7 mouse cellular contexts compared by ENCODE assay signal in the genomic region with DNA sequence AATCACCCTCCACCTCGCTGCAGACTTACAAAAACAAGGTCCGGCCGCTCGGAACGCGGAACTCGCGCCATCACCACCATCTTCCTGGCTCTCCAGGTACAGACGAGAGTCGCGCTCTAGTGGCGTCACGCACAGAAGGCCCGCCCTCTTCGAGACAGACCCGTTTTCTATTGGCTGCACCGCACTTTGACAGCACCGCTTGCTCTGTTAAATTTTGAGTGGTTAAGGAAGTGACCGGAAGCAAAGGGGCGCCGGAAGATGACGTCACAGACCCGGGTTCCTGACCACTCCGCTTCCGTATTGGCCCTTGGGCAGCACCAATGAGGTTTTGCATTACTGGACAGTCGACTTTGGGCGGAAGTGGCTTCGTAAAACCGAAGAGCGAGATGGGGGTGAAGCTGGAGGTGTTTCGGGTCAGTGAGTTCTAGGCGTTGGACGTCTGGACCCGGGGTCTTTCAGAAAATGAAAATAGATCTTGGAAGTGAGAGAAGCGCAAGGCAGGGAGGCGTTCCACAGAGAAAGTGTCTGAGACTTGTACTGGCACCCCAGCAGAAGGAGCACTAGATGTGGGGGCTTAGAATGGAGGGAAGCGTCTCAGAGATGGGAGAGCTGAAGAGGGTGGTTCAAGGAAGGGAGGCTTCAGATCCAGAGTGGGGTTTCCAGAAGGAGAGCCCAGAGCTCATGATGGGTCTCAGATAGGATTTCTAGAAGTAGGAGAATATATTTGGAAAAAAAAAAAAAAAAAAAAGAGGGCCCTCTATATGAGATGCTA. TPM values are rescaled to one million over a fixed set of nuclear protein-coding genes. Genes with fewer than 3 reads are reported as not detected.
DNase-seq lines count a peak whose midpoint lies in the region; ATAC-seq lines count a peak whose summit lies in the region.

Gene Xab2, minus strand, starts transcription at position 118 of the 772 bp plus-strand sequence.
Gene Pet100, plus strand, starts transcription at position 350 of the 772 bp plus-strand sequence.

- H3K4me1 ChIP-seq in intestine, embryonic 15.5 days (replicated peaks): peaks cover 13% of the 10 kb centered on the region
- H3K4me1 ChIP-seq in midbrain, embryonic 10.5 days: peaks cover 20% of the 10 kb centered on the region

- intact Hi-C loops in gastrocnemius, postnatal 36 days (cut with DNase I): no loop called here
- intact Hi-C loops in left cerebral cortex, postnatal 25 days (cut with DNase I): loop anchor here (1.0 to 5.0 kb wide), 4 partner anchors 12 to 104 kb away; partner anchors contain the start of genes Camsap3, Pnpla6 and Trappc5

- peak; percentile 99 for DNase-seq in adrenal gland, adult 2 months
- peak; percentile 100 for DNase-seq in embryo, embryonic 11.5 days (ENCODE audit: low read depth, low spot score)
- peak; percentile 97 for DNase-seq in gastrocnemius, postnatal 36 days
- DNase-seq in left cerebral cortex, postnatal 25 days (ENCODE audit: low spot score in 2 of 2): peak; percentile 99 to 100
- peak; percentile 100 for DNase-seq in midbrain, embryonic 10.5 days (ENCODE audit: low spot score)
- DNase-seq in right cerebral cortex, postnatal 4 days: peak; percentile 98

- peaks cover 9% of the 10 kb centered on the region for H3K36me3 ChIP-seq in intestine, embryonic 15.5 days
- peaks cover 24% of the 10 kb centered on the region for H3K36me3 ChIP-seq in midbrain, embryonic 10.5 days

- no peaks in the 10 kb centered on the region for H3K27me3 ChIP-seq in intestine, embryonic 15.5 days (replicated peaks)
- no peaks in the 10 kb centered on the region for H3K27me3 ChIP-seq in midbrain, embryonic 10.5 days (ENCODE audit: low read depth, poor library complexity, severe bottlenecking)

- peak within 1 kb of the TSS; percentile 69 for H3K9ac ChIP-seq in intestine, embryonic 15.5 days

- H3K9me3 ChIP-seq in intestine, embryonic 15.5 days: no peaks in the 10 kb centered on the region
- H3K9me3 ChIP-seq in midbrain, embryonic 10.5 days (replicated peaks): no peaks in the 10 kb centered on the region

- no peak within 1 kb of the TSS for H3K27ac ChIP-seq in intestine, embryonic 15.5 days
- peak within 1 kb of the TSS; percentile 82 for H3K27ac ChIP-seq in midbrain, embryonic 10.5 days (replicated peaks)

- peak within 1 kb of the TSS; percentile 80 for H3K4me2 ChIP-seq in intestine, embryonic 15.5 days (replicated peaks)

- peak; percentile 99 for ATAC-seq in intestine, embryonic 15.5 days

- peak within 1 kb of the TSS; percentile 76 for H3K4me3 ChIP-seq in intestine, embryonic 15.5 days (replicated peaks)
- peak within 1 kb of the TSS; percentile 75 for H3K4me3 ChIP-seq in midbrain, embryonic 10.5 days

- under 1% methylated on average over 37 of the region's 37 CpGs for WGBS in intestine, embryonic 15.5 days
- under 1% methylated on average over 37 of the region's 37 CpGs for WGBS in midbrain, embryonic 10.5 days

RNA-seq across cellular contexts. Expression of gene Xab2, which starts in this region (rescaled TPM):
- total RNA-seq in adrenal gland, adult 2 months (2021): 10 to 100 TPM; 34.8 to 36.8 TPM
- polyA plus RNA-seq in adrenal gland, adult 2 months (2012; rRNA removed): 40.7 and 40.9 TPM in 2 replicates
- 10 to 100 TPM in 1 of 2 experiments, 1 to 10 TPM in 1; 10.0 to 10.8 TPM for total RNA-seq in gastrocnemius, postnatal 36 days (2021)
- 45.2 and 50.9 TPM in 2 replicates for polyA plus RNA-seq in intestine, embryonic 15.5 days (2015; fragmentation: Nextera tagmentation; extraction: Ambion mirVana)
- 10 to 100 TPM; 34.3 to 38.1 TPM for total RNA-seq in left cerebral cortex, postnatal 25 days (2021)
- polyA plus RNA-seq in midbrain, embryonic 10.5 days (2016; fragmentation: Nextera tagmentation; extraction: Ambion mirVana): 76.5 and 77.0 TPM in 2 replicates

RNA-seq across cellular contexts. Expression of gene Pet100, which starts in this region (rescaled TPM):
- total RNA-seq in adrenal gland, adult 2 months (2021): 100 to 1,000 TPM; 153 to 159 TPM
- 1.7 and 2.2 TPM in 2 replicates for polyA plus RNA-seq in adrenal gland, adult 2 months (2012; rRNA removed)
- total RNA-seq in gastrocnemius, postnatal 36 days (2021): 10 to 100 TPM; 73.8 to 77.0 TPM
- polyA plus RNA-seq in intestine, embryonic 15.5 days (2015; fragmentation: Nextera tagmentation; extraction: Ambion mirVana): 89.9 and 93.4 TPM in 2 replicates
- total RNA-seq in left cerebral cortex, postnatal 25 days (2021): 10 to 100 TPM; 84.0 to 87.2 TPM
- polyA plus RNA-seq in midbrain, embryonic 10.5 days (2016; fragmentation: Nextera tagmentation; extraction: Ambion mirVana): 94.0 and 97.3 TPM in 2 replicates

Comparison
In these comparisons a context has a peak if more than half of its experiments do, and no peak if none do; other contexts are left out.
1. RNA of gene Pet100 (polyA plus RNA-seq): 94.0 to 97.3 TPM in midbrain, embryonic 10.5 days and 89.9 to 93.4 TPM in intestine, embryonic 15.5 days; 1.7 to 2.2 TPM in adrenal gland, adult 2 months; every median in the first group is over 10 times any median in the second.
2. Peak in every context shown above with its lines, with median percentiles within 50 percentile points of each other: DNase-seq.